Mouse (Mus musculus): Measurements from ENCODE around the gene Zfp142. TPM values are rescaled to one million over a fixed set of nuclear protein-coding genes. Genes with fewer than 3 reads are reported as not detected.

The Zfp142 gene
- polyA plus RNA-seq, 1 experiment from 2014 or later: 11.6 TPM

DNA sequence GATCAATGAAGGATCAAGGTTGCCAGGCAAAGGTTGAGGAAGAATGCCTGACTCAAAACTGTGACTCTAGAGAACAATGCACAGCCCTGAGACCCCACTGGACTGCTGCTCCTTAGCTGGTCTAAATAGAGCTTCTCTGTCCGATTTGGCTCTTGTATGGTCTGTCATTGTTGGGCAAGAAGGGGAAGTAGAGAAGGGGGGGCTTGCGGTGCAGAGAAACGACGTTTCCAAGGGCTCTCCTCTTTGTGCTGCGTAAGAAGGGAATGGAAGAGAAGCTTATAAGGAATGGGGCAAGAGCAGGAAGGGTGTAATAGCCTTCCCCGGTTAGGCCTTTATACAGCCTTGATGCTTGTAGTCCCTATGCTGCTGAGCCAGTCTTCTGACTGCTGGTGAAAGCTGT is 22.2 kb downstream of the Zfp142 start:
- no peak for DNase-seq
- ATAC-seq (ENCODE audit: insufficient read depth): no peak
- Histone ChIP-seq H3K36me3 (ENCODE audit: insufficient read depth) (peaks cover 65% of the 10 kb centered on the region), H3K9ac (no peak overlapping the region), H3K27ac (ENCODE audit: low read depth) (no peak overlapping the region), H3K4me1 (ENCODE audit: insufficient read depth) (no peaks in the 10 kb centered on the region), H3K27me3 (ENCODE audit: insufficient read depth, low read length) (no peaks in the 10 kb centered on the region), H3K9me3 (ENCODE audit: low read depth, low read length) (no peaks in the 10 kb centered on the region), H3K4me3 (ENCODE audit: low read depth, low read length) (no peak overlapping the region), H3K4me2 (no peak overlapping the region)
- WGBS: 87% methylated on average over 6 of the region's 6 CpGs
- TF ChIP-seq CTCF (IDR thresholded peaks at IDR 0.05; ENCODE audit: low read depth): no peak

DNA sequence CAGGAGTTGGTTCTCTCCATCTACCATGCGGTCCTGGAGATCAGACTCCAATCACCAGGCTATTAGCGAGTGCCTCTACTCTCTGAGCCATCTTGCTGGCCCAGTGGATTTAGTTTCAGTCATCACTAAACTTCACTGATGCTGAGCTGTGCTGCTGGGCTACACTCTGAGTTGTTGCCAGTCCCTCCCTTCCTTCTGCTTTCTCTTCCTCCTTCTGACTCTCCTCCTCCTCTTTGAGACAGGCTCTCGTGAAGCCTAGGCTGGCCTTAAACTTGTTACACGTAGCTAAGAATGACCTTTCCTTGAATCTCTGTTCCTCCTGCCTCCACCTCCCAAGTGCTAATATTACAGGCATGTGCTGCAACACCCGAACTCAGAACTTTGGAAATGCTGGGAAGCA is 29.0 kb downstream of the Zfp142 start:
- no peak for TF ChIP-seq CTCF (IDR thresholded peaks at IDR 0.05; ENCODE audit: low read depth)
- WGBS: 77% methylated on average over 5 of the region's 5 CpGs
- Histone ChIP-seq H3K9ac (no peak overlapping the region), H3K27ac (ENCODE audit: low read depth) (no peak overlapping the region), H3K4me3 (ENCODE audit: low read depth, low read length) (no peak overlapping the region), H3K36me3 (ENCODE audit: insufficient read depth) (0 out of 2 replicates have a peak, but pooled peaks cover 3% of the 10 kb centered on the region), H3K9me3 (ENCODE audit: low read depth, low read length) (no peaks in the 10 kb centered on the region), H3K4me1 (ENCODE audit: insufficient read depth) (no peaks in the 10 kb centered on the region), H3K4me2 (no peak overlapping the region), H3K27me3 (ENCODE audit: insufficient read depth, low read length) (no peaks in the 10 kb centered on the region)
- no peak for ATAC-seq (ENCODE audit: insufficient read depth)
- DNase-seq: no peak

DNA sequence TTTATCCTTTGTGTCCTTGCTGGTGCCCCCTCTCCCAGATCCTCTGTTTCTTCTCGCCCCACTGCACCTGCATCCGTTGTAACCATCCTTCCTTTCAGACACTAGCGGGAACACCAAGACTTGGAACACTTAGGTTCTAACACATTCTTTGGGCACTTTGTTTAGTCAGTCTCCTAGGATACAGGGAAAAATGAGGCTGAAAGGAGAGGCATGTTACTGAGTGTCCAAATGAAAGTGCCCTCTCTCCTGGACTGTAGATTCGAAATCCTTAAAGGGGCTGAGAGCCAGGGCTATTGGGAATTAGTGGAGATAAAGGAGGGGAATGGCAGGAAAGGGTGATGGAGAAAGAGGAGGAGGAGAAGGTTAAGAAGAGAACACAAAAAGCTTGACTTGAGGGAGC is 43.9 kb downstream of the Zfp142 start, which contains the start of gene Usp37:
Gene Usp37, minus strand, starts transcription at position 101 of the 400 bp plus-strand sequence.
- 70% methylated on average over 4 of the region's 4 CpGs for WGBS
- H3K4me3 ChIP-seq (ENCODE audit: low read depth, low read length): no peak within 1 kb of the TSS
- no peak within 1 kb of the TSS for H3K27ac ChIP-seq (ENCODE audit: low read depth)
- H3K9ac ChIP-seq: no peak within 1 kb of the TSS
- no peak for TF ChIP-seq CTCF (IDR thresholded peaks at IDR 0.05; ENCODE audit: low read depth)
- no peak within 1 kb of the TSS for H3K4me2 ChIP-seq
- no peaks in the 10 kb centered on the region for H3K9me3 ChIP-seq (ENCODE audit: low read depth, low read length)
- no peak for DNase-seq
- H3K4me1 ChIP-seq (ENCODE audit: insufficient read depth): no peaks in the 10 kb centered on the region
- no peaks in the 10 kb centered on the region for H3K36me3 ChIP-seq (ENCODE audit: insufficient read depth)
- no peaks in the 10 kb centered on the region for H3K27me3 ChIP-seq (ENCODE audit: insufficient read depth, low read length)
- no peak for ATAC-seq (ENCODE audit: insufficient read depth)

DNA sequence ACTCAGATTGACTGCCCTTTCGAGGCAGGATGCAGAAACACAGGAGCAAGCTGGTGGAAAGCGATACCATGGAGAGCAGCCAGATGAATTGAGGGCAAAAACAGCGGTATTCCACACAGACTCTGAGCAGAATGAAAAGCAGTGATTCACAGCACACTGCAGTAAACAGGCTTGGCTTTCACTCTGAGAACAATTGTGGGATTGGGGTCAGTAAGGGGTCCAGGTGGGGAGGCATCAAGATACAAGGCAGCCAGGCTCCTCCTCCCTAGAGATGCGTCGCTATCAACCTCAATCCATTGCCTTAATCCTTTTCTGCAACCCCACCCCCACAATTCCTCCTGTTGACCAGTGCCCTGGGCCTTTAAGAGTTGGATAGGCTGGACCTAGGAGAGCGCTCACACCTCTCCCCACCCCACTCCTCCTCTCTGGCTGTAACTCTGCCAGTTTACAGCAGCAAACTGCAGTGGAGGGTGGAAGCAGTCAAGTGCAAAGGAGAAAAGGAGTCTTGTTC is 45.5 kb downstream of the Zfp142 start, which contains the start of gene Plcd4:
Gene Plcd4, plus strand, starts transcription at position 438 of the 511 bp plus-strand sequence.
- no peaks in the 10 kb centered on the region for H3K27me3 ChIP-seq (ENCODE audit: insufficient read depth, low read length)
- H3K4me2 ChIP-seq: no peak within 1 kb of the TSS
- no peak within 1 kb of the TSS for H3K27ac ChIP-seq (ENCODE audit: low read depth)
- no peak for TF ChIP-seq CTCF (IDR thresholded peaks at IDR 0.05; ENCODE audit: low read depth)
- no peaks in the 10 kb centered on the region for H3K4me1 ChIP-seq (ENCODE audit: insufficient read depth)
- no peaks in the 10 kb centered on the region for H3K9me3 ChIP-seq (ENCODE audit: low read depth, low read length)
- ATAC-seq (ENCODE audit: insufficient read depth) (no peak), DNase-seq (peak; percentile 26)
- 7% methylated on average over 6 of the region's 6 CpGs for WGBS
- H3K36me3 ChIP-seq (ENCODE audit: insufficient read depth): no peaks in the 10 kb centered on the region
- no peak within 1 kb of the TSS for H3K4me3 ChIP-seq (ENCODE audit: low read depth, low read length)
- H3K9ac ChIP-seq: no peak within 1 kb of the TSS

DNA sequence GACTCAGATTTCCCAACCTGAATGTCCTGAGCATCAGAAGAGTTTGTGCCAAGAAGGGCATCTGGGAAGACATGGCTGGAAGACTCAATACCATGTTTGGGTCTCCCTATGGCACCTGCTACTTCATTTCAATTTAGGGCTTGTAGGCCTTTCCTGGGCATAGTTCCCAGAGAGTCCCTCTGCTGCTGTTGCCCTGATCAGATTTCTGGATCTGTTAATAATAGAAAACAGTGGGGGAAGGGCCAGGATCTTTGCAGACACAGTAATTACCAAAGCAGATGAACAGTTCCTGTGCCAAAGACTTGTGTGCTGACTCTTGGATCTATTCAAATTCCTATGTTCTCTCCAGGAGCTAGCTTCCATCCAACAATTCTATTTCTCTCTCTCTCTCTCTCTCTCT is 49.4 kb downstream of the Zfp142 start:
- DNase-seq: no peak
- no peaks in the 10 kb centered on the region for H3K9me3 ChIP-seq (ENCODE audit: low read depth, low read length)
- H3K4me1 ChIP-seq (ENCODE audit: insufficient read depth): no peaks in the 10 kb centered on the region
- no peaks in the 10 kb centered on the region for H3K27me3 ChIP-seq (ENCODE audit: insufficient read depth, low read length)
- H3K36me3 ChIP-seq (ENCODE audit: insufficient read depth): no peaks in the 10 kb centered on the region
- ATAC-seq (ENCODE audit: insufficient read depth): no peak
- TF ChIP-seq CTCF (IDR thresholded peaks at IDR 0.05; ENCODE audit: low read depth): no peak
- no peak overlapping the region for H3K4me2 ChIP-seq
- H3K27ac ChIP-seq (ENCODE audit: low read depth): no peak overlapping the region
- H3K9ac ChIP-seq: no peak overlapping the region
- no peak overlapping the region for H3K4me3 ChIP-seq (ENCODE audit: low read depth, low read length)

DNA sequence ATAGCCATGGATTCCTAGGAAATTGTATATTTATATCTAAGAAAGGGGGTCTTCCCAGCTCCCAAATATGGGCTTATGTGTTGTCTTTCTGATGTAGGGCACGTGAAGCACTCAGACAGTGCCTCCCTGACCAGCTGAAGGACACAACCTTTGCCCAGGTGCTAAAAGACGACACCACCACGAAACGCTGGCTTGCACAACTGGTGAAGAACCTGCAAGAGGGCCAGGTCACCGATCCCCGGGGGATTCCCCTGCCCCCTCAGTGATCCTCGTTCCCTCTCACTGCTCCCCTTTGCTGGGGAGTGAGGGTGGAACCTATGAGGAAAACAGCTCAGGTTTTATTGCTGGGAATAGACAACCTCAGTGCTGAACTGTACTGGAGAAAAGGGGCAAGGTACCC is 59.5 kb downstream of the Zfp142 start:
- DNase-seq (no peak), ATAC-seq (ENCODE audit: insufficient read depth) (no peak)
- H3K9me3 ChIP-seq (ENCODE audit: low read depth, low read length): no peaks in the 10 kb centered on the region
- no peaks in the 10 kb centered on the region for H3K4me1 ChIP-seq (ENCODE audit: insufficient read depth)
- H3K27me3 ChIP-seq (ENCODE audit: insufficient read depth, low read length): no peaks in the 10 kb centered on the region
- H3K9ac ChIP-seq: no peak overlapping the region
- no peak overlapping the region for H3K4me3 ChIP-seq (ENCODE audit: low read depth, low read length)
- H3K36me3 ChIP-seq (ENCODE audit: insufficient read depth): peaks cover 94% of the 10 kb centered on the region
- no peak overlapping the region for H3K4me2 ChIP-seq
- TF ChIP-seq CTCF (IDR thresholded peaks at IDR 0.05; ENCODE audit: low read depth): no peak
- 88% methylated on average over 7 of the region's 7 CpGs for WGBS
- H3K27ac ChIP-seq (ENCODE audit: low read depth): no peak overlapping the region

DNA sequence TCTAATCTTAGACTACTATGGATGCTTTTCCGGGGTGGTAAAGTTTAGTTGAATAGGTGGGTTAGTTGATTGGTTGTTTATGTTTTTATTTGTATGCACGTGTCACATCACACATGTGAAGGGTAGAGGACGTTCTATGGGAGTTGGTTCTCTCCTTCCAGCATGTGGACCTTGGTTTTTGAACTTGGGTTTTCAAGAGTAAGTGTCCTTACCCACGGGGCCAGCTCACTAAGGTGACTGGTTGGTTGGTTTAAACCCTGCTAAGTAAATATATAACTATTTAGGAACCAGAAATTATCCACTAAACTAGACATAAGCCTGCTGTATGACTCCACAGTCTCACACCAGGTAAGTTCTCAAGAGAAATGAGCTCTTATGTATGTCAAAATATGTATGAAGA is 63.3 kb downstream of the Zfp142 start:
- Histone ChIP-seq H3K27me3 (ENCODE audit: insufficient read depth, low read length) (no peaks in the 10 kb centered on the region), H3K9me3 (ENCODE audit: low read depth, low read length) (no peaks in the 10 kb centered on the region), H3K9ac (no peak overlapping the region), H3K4me2 (no peak overlapping the region), H3K36me3 (ENCODE audit: insufficient read depth) (peaks cover 93% of the 10 kb centered on the region), H3K27ac (ENCODE audit: low read depth) (no peak overlapping the region), H3K4me1 (ENCODE audit: insufficient read depth) (no peaks in the 10 kb centered on the region), H3K4me3 (ENCODE audit: low read depth, low read length) (no peak overlapping the region)
- ATAC-seq (ENCODE audit: insufficient read depth) (no peak), DNase-seq (no peak)
- 89% methylated on average over 4 of the region's 4 CpGs for WGBS
- no peak for TF ChIP-seq CTCF (IDR thresholded peaks at IDR 0.05; ENCODE audit: low read depth)

DNA sequence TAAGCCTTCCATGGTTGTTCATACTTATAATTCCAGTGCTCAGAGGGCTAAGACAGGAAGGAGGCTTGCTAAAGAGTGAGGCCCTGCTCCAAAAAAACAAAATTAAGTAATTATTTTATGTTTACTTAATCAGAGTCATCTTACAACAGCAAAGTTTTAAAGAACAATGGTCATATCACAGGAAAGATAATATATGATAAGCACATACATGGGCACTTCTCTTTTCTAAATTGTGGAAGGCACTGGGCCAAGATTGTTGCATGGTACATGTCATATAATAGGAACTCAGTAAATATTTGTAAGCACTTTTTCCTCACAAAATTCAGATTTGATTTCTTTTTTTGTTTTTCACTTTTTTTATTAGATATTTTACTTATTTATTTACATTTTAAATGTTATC is 68.2 kb downstream of the Zfp142 start:
- no peaks in the 10 kb centered on the region for H3K9me3 ChIP-seq (ENCODE audit: low read depth, low read length)
- no peak overlapping the region for H3K9ac ChIP-seq
- DNase-seq: no peak
- no peak overlapping the region for H3K27ac ChIP-seq (ENCODE audit: low read depth)
- H3K36me3 ChIP-seq (ENCODE audit: insufficient read depth): peaks cover 67% of the 10 kb centered on the region
- no peak for ATAC-seq (ENCODE audit: insufficient read depth)
- H3K4me3 ChIP-seq (ENCODE audit: low read depth, low read length): no peak overlapping the region
- TF ChIP-seq CTCF (IDR thresholded peaks at IDR 0.05; ENCODE audit: low read depth): no peak
- no peaks in the 10 kb centered on the region for H3K4me1 ChIP-seq (ENCODE audit: insufficient read depth)
- H3K4me2 ChIP-seq: no peak overlapping the region
- H3K27me3 ChIP-seq (ENCODE audit: insufficient read depth, low read length): no peaks in the 10 kb centered on the region

Small RNA genes within 50 kb of the gene (microRNA-seq; reads per million reads assigned to microRNA genes)
- not detected for gene Gm25035 (ENCODE audit: borderline number of aligned reads)

Other genes starting within 250 kb of the Zfp142 start
- gene Catip, start 226.1 kb downstream of the Zfp142 start, polyA plus RNA-seq (2014; fragmentation: Nextera tagmentation; extraction: Ambion mirVana): 0.62 and 0.63 TPM in 2 replicates
- gene Slc11a1, start 213.1 kb downstream of the Zfp142 start, polyA plus RNA-seq (2014; fragmentation: Nextera tagmentation; extraction: Ambion mirVana): 3.1 and 3.5 TPM in 2 replicates
- gene Ctdsp1, start 196.7 kb downstream of the Zfp142 start, polyA plus RNA-seq (2014; fragmentation: Nextera tagmentation; extraction: Ambion mirVana): 99.4 and 102 TPM in 2 replicates
- 0.42 and 0.43 TPM in 2 replicates for gene Vil1, start 178.9 kb downstream of the Zfp142 start, polyA plus RNA-seq (2014; fragmentation: Nextera tagmentation; extraction: Ambion mirVana)
- 85.4 and 87.6 TPM in 2 replicates for gene Cnot9, start 82.2 kb downstream of the Zfp142 start, polyA plus RNA-seq (2014; fragmentation: Nextera tagmentation; extraction: Ambion mirVana)
- gene Plcd4, start 45.4 kb downstream of the Zfp142 start, polyA plus RNA-seq (2014; fragmentation: Nextera tagmentation; extraction: Ambion mirVana): 0.45 and 0.68 TPM in 2 replicates
- gene Usp37, start 44.0 kb downstream of the Zfp142 start, polyA plus RNA-seq (2014; fragmentation: Nextera tagmentation; extraction: Ambion mirVana): 40.4 and 41.2 TPM in 2 replicates
- 17.8 and 21.3 TPM in 2 replicates for gene Bcs1l, start within 50 bp of the Zfp142 start, polyA plus RNA-seq (2014; fragmentation: Nextera tagmentation; extraction: Ambion mirVana)
- gene Rnf25, start 13.2 kb upstream of the Zfp142 start, polyA plus RNA-seq (2014; fragmentation: Nextera tagmentation; extraction: Ambion mirVana): 5.3 and 7.5 TPM in 2 replicates
- gene Stk36, start 13.2 kb upstream of the Zfp142 start, polyA plus RNA-seq (2014; fragmentation: Nextera tagmentation; extraction: Ambion mirVana): 5.8 and 7.4 TPM in 2 replicates
- 32.6 and 37.9 TPM in 2 replicates for gene Ttll4, start 73.5 kb upstream of the Zfp142 start, polyA plus RNA-seq (2014; fragmentation: Nextera tagmentation; extraction: Ambion mirVana)
- 1.9 and 2.2 TPM in 2 replicates for gene Cyp27a1, start 125.3 kb upstream of the Zfp142 start, polyA plus RNA-seq (2014; fragmentation: Nextera tagmentation; extraction: Ambion mirVana)
- gene Prkag3, start 161.0 kb upstream of the Zfp142 start, polyA plus RNA-seq (2014; fragmentation: Nextera tagmentation; extraction: Ambion mirVana): 0.12 and 0.29 TPM in 2 replicates
- gene Wnt6, start 183.6 kb upstream of the Zfp142 start, polyA plus RNA-seq (2014; fragmentation: Nextera tagmentation; extraction: Ambion mirVana): 0.53 and 0.57 TPM in 2 replicates
- not detected in 2 replicates for gene Wnt10a, start 203.3 kb upstream of the Zfp142 start, polyA plus RNA-seq (2014; fragmentation: Nextera tagmentation; extraction: Ambion mirVana)